Mouse (Mus musculus): ENCODE measurements around the gene Mafg. TPM values are rescaled to one million over a fixed set of nuclear protein-coding genes. Genes with fewer than 3 reads are reported as not detected.

Mafg gene
- polyA plus RNA-seq (2017; shearing (Covaris generic)) = 31.8 TPM

DNA sequence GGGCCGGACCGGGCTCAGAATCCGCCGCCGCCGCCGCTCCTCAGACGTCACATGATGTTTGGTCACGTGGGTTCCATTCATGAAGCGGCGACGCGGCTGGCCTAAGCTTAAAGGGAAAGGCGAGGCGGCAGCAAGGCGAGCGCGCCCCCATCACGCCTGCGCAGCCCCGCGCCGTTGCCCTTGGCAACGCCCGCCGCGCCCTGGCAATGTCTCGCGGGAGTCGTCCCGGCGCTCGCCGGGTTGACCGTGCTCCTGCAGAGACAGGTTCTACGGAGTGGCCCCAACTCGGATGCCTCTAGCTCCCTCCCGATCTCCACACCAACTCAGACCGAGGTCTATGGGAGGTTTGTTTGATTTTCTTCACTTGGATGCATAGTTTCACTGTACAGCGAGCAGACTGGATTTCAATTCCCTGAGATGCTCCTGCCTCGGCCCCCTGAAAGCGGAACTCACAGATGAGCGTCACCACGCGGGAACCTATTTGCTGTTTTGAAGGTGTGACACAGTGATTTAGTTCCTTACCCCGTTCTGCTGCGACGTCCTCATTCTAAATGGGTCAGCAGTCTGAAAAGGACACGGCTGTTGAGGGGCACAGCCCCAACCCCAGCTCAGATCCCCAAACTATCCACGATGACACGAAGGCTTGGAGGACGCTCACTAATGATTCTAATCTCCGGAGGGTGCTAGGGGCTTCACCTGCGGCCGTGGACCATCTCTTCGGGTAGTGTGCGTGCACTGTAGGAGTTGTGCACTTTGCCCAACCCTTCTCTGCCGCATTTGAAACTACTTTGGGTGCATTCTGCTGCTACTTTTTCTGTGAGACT, at the start of gene Mafg:
Gene Mafg, minus strand, starts transcription at position 81 of the 824 bp plus-strand sequence.

DNA sequence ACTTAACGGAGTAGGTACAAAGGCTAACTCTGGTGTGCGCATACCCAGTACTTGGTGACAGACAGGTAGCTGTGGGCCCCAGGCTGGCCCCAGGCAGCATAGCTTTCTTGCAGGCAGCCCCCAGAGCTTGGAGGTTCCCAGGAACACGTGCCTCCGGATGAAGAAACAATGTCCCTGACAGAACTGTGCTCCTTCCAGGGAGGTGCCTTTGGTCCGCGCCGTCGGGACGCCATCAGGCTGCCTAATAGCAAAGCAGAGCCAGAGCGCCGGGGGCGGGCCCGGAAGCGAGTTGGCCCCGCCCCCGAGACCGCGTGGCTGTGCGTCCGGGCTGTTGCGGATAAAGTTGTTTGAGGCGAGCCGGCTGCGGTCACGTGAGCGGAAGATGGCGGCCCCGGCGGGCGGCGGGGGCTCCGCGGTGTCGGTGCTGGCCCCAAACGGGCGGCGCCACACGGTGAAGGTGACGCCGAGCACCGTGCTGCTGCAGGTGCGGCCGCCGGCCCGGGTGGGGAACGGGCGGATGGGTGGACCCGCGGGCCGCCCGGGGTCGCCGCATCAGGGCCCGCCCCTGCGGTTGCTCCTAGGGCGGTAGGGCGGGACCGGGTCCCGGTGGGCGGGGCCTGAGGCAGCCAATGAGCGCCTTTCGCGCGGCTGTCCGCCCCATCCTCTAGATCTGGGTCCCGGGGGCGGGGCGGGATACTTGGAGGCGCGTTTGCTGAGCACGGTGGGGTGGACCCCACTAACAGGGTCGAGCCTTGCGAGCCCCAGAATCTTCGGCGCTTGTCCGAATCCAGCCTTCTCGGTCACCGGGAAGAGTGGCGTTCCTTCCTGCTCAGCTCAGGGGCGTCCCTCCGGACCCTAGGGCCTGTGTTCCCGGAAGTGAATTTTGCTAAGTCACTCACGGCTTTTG, 39.5 kb upstream of the Mafg start, which contains the start of gene Aspscr1:
Gene Aspscr1, plus strand, starts transcription at position 287 of the 907 bp plus-strand sequence.

DNA sequence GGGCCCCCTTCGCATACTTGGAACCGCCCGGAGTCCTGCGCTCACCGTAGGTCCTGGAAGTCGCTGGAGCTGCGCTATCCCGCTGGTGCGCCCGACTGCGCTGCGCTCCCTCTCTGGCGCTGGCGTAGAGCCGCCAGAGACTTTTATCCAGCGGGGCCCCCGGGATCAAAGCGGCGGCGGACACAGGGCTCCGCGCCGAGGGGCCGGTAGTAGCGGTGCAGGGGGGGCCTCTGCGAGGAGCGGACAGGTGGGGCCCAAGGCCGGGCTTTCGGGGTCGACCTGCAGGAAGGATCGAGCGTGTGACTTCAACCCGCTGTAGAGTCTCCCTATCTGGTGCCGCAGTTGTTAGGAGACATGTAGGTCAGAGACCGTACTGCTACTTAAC, 27.7 kb upstream of the Mafg start, which contains the start of gene Notum:
Gene Notum, minus strand, starts transcription at position 100 of the 385 bp plus-strand sequence.

DNA sequence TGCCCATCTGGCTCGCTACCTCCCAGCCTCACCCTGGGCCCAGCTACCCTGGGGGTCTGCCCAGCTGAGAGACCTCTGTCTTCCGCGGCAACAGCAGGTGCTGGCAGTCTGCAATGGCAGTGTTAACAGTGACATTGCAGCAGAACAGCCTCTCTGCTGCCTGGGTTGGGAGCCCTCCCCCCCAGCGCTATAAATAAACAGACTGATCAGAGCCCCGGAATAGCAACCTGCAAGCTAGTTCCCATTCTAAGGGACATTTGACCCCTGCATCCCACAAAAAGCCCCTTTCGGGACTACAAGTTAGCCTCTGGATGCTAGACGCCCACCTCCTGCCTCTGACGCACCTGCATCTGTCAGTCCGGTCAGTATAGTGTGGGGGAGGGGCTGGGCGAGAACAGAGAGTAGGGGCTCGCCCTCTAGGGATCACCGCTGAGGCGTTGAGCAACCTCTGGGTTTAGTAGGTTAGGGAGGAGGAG, 14.6 kb upstream of the Mafg start, which contains the start of gene Myadml2:
Gene Myadml2, minus strand, starts transcription at position 158 of the 476 bp plus-strand sequence.

DNA sequence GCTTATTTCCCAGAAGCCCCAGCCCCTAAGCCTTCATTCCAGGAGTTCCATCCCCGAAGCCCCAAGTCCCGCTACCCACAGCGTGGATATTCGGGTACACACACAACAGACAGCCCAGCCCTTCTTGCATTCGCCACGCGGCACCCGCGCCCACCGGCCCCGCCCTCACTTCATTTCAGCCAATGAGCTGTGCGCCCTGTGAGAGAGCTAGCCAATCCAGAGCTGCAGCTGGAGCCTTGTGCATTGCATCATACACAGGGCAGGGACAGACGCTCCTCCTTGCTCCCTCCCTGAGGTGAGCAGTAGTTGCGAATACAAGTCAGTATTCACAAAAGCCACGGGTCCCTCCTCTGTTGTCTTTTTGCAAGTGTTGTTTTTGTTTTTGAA, 10.2 kb upstream of the Mafg start, which contains the start of gene Pycr1:
Gene Pycr1, minus strand, starts transcription at position 169 of the 387 bp plus-strand sequence.

DNA sequence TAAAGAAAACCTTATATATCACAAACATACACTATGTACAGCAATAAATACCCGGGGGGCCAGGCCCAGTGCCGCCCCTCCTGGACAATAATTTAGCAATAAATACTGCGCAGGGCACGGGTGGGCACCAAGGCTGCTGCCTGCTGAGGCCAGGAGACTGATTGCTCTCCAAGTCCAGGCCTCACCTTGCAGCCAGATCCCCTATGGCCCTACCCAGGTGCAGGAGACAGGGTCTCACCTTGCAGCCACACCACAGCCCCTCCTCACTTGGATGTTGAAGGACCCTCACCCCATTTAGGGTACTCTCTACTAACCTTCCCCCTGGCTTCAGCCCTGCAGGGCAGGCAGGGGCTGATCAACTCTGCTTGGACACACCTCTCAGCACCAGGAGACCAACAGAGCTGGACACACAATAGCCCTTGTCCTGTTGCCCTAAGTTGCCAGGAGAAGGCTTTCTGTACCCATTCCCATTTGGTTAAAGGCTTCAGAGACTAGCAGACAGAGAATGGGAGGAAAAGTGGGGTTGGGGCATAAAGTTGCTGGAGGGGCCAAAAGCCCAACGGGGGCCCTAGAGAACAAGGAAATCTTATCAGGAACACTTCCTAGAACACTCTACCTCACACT, 8.1 kb downstream of the Mafg start, which contains the start of gene Sirt7:
Gene Sirt7, minus strand, starts transcription at position 89 of the 624 bp plus-strand sequence.

DNA sequence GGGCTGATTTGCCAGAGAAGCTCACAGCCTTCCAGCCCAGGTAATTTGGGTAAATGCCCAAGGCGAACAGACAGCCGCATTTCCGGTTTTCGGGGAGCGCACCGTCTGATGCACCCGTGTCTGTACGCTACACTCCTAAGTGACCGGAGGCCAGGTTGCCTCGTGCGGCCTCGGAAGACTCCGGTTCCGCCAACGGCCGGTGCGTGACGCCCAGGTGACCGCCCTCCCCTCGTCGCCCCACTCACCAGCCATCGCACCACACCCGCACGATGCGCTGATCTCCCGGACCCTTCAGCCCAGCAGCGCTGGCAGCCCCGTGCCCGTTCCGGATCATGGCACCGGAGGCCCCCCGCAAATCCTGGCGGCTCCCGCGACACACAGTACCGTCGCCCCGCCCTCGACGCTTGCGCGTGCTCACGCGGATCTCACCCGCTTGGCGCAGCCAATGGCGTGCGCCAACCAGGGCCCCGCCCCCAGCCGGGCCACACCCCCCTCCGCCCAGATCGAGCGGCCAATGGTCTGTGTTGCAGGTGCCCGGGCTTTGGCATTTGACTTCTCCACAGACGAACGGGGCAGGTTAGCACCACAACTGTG, 15.8 kb downstream of the Mafg start, which contains the start of gene Pcyt2:
Gene Pcyt2, minus strand, starts transcription at position 418 of the 594 bp plus-strand sequence.

DNA sequence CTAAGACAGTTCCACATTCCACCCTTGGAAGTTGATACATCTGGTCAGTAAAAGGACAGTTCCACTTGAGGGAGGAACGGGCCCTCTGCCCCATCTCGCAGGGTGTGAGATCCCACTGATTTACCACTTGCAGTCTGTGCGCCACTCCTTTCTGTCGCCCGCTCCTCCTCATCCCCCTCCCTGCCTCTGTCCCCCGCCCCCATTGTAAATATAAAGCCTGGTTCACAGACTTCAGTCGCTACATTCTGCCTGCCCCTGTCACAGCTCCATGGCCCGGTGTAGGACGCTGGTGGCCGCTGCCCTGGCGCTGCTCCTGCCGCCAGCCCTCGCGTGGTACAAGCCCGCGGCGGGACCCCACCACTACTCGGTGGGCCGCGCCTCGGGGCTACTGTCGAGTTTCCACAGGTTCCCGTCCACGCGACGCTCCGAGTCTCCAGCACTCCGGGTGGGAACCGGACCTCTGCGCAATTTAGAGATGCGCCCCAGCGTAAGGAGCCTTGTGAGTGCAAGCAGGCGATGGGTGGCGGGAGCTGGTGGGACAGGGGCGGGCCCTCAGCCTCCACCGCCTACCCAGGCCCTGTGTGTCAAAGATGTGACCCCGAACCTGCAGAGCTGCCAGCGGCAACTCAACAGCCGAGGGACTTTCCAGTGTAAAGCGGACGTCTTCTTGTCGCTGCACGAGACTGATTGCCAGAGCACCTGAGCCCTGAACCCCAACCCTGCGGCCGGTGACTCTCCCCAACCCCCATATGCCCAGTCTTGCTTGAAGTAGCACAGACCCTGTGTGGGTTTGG, 25.0 kb downstream of the Mafg start, which contains the start of gene Npb:
Gene Npb, plus strand, starts transcription at position 237 of the 794 bp plus-strand sequence.

DNA sequence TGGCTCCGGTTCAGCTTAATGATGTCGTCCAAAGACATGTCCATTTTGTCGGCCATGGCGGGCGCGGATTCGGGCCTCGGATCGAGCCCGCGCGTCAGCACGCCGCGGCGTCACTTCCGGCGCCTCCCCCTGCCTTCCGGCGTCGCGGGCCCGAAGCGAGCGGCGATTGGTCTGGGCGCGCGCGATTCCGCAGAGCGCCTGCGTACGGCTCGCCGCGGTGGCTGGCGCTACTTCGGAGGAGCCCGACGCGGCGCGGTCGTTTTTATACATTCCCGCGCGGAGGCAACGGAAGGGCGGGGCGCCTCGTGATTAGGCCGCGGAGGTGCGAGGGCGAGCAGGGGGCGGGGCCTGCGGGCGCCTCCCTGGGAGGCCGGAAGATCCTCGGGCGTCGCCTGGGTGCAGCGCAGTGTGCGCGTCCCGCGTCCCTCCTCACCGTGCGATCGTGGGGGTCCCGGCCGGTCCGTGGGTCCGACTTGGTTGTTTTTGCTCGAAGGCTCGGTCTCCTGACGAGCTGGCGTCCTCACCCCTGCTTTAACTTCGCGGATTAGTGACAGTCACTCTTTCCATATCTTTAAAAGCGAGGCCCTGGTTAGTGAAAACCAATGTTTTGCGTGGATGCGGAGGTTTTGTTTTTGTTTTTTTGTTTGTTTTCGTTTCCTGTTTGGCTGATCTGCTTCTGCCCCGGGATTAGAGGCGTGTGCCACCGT, 35.0 kb downstream of the Mafg start, which contains the start of the genes Alyref and Anapc11:
Gene Alyref, minus strand, starts transcription at position 83 of the 707 bp plus-strand sequence.
Gene Anapc11, plus strand, starts transcription at position 139 of the 707 bp plus-strand sequence.

DNA sequence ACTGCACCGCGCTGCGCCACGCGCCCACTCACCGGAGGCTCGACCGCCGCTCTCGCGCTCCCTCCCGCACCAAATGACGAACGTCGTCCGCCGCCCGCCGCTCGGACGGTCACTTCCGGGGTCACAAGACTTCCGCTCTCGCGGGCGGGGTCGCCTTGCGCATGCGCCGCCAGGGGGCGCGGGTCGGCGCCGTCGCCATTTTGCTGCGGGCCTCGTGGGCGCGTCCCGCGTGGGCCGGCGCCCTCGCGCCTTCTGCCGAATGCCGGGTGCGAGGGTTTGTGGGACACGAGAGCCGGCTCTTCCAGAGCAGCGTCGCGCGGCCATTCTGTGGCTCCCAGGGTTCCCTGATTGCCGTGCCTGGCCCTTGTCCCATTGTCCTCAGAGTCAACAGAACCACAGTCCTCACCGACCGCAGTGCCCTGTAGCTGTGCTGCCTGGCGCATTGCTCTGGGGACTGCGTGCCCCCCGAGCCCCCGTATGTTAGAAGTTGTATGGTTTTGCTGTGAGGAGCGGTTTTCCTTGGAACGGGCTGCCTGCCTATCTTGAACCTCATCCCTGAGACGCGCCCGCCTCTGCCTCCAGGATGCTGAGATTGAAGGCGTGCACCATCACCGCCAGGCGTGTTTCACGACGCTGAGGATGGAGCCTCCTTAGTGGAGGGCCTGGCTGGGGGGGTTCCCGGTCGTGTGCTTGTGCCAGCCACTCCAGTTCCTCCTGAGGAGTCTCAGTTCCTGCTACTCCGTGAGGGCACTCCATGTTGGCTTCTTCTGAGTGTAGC, 51.7 kb downstream of the Mafg start, which contains the start of gene Arhgdia:
Gene Arhgdia, minus strand, starts transcription at position 135 of the 778 bp plus-strand sequence.

Other genes with a start within 250 kb of the Mafg start
- 50.4 TPM for gene Nploc4, start 195.9 kb downstream of the Mafg start, polyA plus RNA-seq (2017; shearing (Covaris generic))
- gene Tspan10, start 191.0 kb downstream of the Mafg start, polyA plus RNA-seq (2017; shearing (Covaris generic)) = not detected
- 0.60 TPM for gene Pde6g, start 180.1 kb downstream of the Mafg start, polyA plus RNA-seq (2017; shearing (Covaris generic))
- gene Oxld1, start 175.5 kb downstream of the Mafg start, polyA plus RNA-seq (2017; shearing (Covaris generic)) = 3.9 TPM
- 25.7 TPM for gene Ccdc137, start 175.5 kb downstream of the Mafg start, polyA plus RNA-seq (2017; shearing (Covaris generic))
- gene Arl16, start 166.0 kb downstream of the Mafg start, polyA plus RNA-seq (2017; shearing (Covaris generic)) = 11.9 TPM
- gene Mrpl12, start 149.0 kb downstream of the Mafg start, polyA plus RNA-seq (2017; shearing (Covaris generic)) = 29.6 TPM
- 7.6 TPM for gene Slc25a10, start 141.8 kb downstream of the Mafg start, polyA plus RNA-seq (2017; shearing (Covaris generic))
- not detected for gene Gcgr, start 102.9 kb downstream of the Mafg start, polyA plus RNA-seq (2017; shearing (Covaris generic))
- 59.6 TPM for gene Mcrip1, start 83.9 kb downstream of the Mafg start, polyA plus RNA-seq (2017; shearing (Covaris generic))
- gene Ppp1r27, start 82.5 kb downstream of the Mafg start, polyA plus RNA-seq (2017; shearing (Covaris generic)) = not detected
- 172 TPM for gene P4hb, start 60.3 kb downstream of the Mafg start, polyA plus RNA-seq (2017; shearing (Covaris generic))
- 768 TPM for gene Arhgdia, start 52.0 kb downstream of the Mafg start, polyA plus RNA-seq (2017; shearing (Covaris generic))
- gene Alyref, start 35.2 kb downstream of the Mafg start, polyA plus RNA-seq (2017; shearing (Covaris generic)) = 279 TPM
- gene Anapc11, start 35.2 kb downstream of the Mafg start, polyA plus RNA-seq (2017; shearing (Covaris generic)) = 67.7 TPM
- gene Npb, start 25.1 kb downstream of the Mafg start, polyA plus RNA-seq (2017; shearing (Covaris generic)) = not detected
- gene Pcyt2, start 15.7 kb downstream of the Mafg start, polyA plus RNA-seq (2017; shearing (Covaris generic)) = 135 TPM
- 155 TPM for gene Sirt7, start 8.4 kb downstream of the Mafg start, polyA plus RNA-seq (2017; shearing (Covaris generic))
- 0.44 TPM for gene Pycr1, start 10.2 kb upstream of the Mafg start, polyA plus RNA-seq (2017; shearing (Covaris generic))
- gene Myadml2, start 14.6 kb upstream of the Mafg start, polyA plus RNA-seq (2017; shearing (Covaris generic)) = not detected
- gene Notum, start 27.6 kb upstream of the Mafg start, polyA plus RNA-seq (2017; shearing (Covaris generic)) = not detected
- gene Aspscr1, start 39.4 kb upstream of the Mafg start, polyA plus RNA-seq (2017; shearing (Covaris generic)) = 111 TPM
- gene Cenpx, start 80.1 kb upstream of the Mafg start, polyA plus RNA-seq (2017; shearing (Covaris generic)) = 85.8 TPM
- 52.6 TPM for gene Lrrc45, start 80.3 kb upstream of the Mafg start, polyA plus RNA-seq (2017; shearing (Covaris generic))
- not detected for gene Rac3, start 87.9 kb upstream of the Mafg start, polyA plus RNA-seq (2017; shearing (Covaris generic))
- gene Dcxr, start 93.7 kb upstream of the Mafg start, polyA plus RNA-seq (2017; shearing (Covaris generic)) = 5.4 TPM
- gene Cbr2, start 98.5 kb upstream of the Mafg start, polyA plus RNA-seq (2017; shearing (Covaris generic)) = not detected
- gene Hmga1b, start 129.2 kb upstream of the Mafg start, polyA plus RNA-seq (2017; shearing (Covaris generic)) = 9.5 TPM
- gene Rfng, start 150.6 kb upstream of the Mafg start, polyA plus RNA-seq (2017; shearing (Covaris generic)) = 29.1 TPM
- gene Gps1, start 150.7 kb upstream of the Mafg start, polyA plus RNA-seq (2017; shearing (Covaris generic)) = 70.8 TPM
- 42.8 TPM for gene Dus1l, start 162.8 kb upstream of the Mafg start, polyA plus RNA-seq (2017; shearing (Covaris generic))
- 39.2 TPM for gene Fasn, start 190.9 kb upstream of the Mafg start, polyA plus RNA-seq (2017; shearing (Covaris generic))

Data from effector memory CD4-positive, alpha-beta T cell, adult 7 months (primary cell).